Mouse (Mus musculus) ES-Bruce4 (cell line): ENCODE measurements around the gene Zbtb16. TPM values are rescaled to one million over a fixed set of nuclear protein-coding genes. Genes with fewer than 3 reads are reported as not detected.

Experiments used
- H3K27ac ChIP-seq: 2 replicates; pipeline ENCODE4 v1.5.1; 2012; ENCODE audit warnings: low read length, inconsistent platforms; ENCODE audit not compliant: insufficient read depth
- H3K27me3 ChIP-seq: 2 replicates; pipeline ENCODE4 v1.6.1; 2012; ENCODE audit warnings: mild to moderate bottlenecking, low read length, inconsistent platforms; ENCODE audit not compliant: control insufficient read depth, poor library complexity, insufficient read depth, severe bottlenecking
- H3K36me3 ChIP-seq: 2 replicates; pipeline ENCODE4 v1.6.1; 2012; ENCODE audit warnings: inconsistent platforms, mild to moderate bottlenecking, low read length, moderate library complexity; ENCODE audit not compliant: control insufficient read depth, poor library complexity, insufficient read depth, severe bottlenecking
- H3K4me1 ChIP-seq: one replicate; pipeline ENCODE4 v1.8.1; 2011; ENCODE audit warnings: low read length; ENCODE audit not compliant: control insufficient read depth, insufficient read depth
- H3K4me3 ChIP-seq: 2 replicates; pipeline ENCODE4 v1.5.1; 2011; ENCODE audit warnings: low read depth, mild to moderate bottlenecking, low read length
- H3K9ac ChIP-seq: 2 replicates; pipeline ENCODE4 v1.6.1; 2012; ENCODE audit warnings: low read depth, mild to moderate bottlenecking, inconsistent platforms; ENCODE audit not compliant: poor library complexity, severe bottlenecking
- H3K9me3 ChIP-seq: replicated peaks from 2 replicates; pipeline ENCODE4 v1.6.1; 2012; ENCODE audit warnings: mild to moderate bottlenecking, low read length, inconsistent platforms; ENCODE audit not compliant: control insufficient read depth, poor library complexity, insufficient read depth, severe bottlenecking
- CTCF ChIP-seq: IDR thresholded peaks from one replicate; pipeline ENCODE4 v1.8.1; 2011; ENCODE audit warnings: low read depth, low read length
- EP300 ChIP-seq: IDR thresholded peaks from 2 replicates; pipeline ENCODE4 v1.6.1; 2011; ENCODE audit warnings: low read depth, low read length; ENCODE audit not compliant: insufficient read depth
- POLR2A ChIP-seq: IDR thresholded peaks from one replicate; pipeline ENCODE4 v1.8.1; 2011; ENCODE audit warnings: low read length; ENCODE audit not compliant: insufficient read depth
- polyA plus RNA-seq: library from polyadenylated mRNA; stranded (reverse); fragments of >200 nt; gene quantifications from 2 replicates; pipeline ENCODE4 v1.2.4, GENCODE M21; 2011; ENCODE audit warnings: low read depth; ENCODE audit not compliant: missing spikeins, insufficient read depth, insufficient read length

Zbtb16 gene
- polyA plus RNA-seq, 1 experiment, result 0.49 TPM

DNA sequence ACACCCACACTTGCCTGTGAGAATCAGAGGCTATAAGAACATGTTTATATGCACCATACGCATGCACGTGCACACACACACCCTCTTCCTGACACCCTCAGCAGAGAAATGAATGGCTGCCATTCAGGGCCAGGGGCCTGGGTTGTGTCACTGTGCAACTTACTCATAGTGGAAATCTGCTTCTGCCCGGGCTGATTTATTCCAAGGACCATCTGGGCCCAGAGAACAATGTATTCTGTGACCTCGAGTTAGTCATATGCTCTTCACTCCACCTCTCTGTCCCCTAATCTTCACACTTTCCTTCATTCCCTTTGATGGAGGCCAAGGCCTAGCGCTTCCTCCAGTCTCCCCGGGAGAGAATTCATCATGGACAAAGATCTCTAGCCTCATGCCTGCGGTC, 150.3 kb downstream of the Zbtb16 start:
- H3K9me3 ChIP-seq, result no peaks in the 10 kb centered on the region
- no peak overlapping the region for H3K27ac ChIP-seq
- H3K4me1 ChIP-seq, result no peaks in the 10 kb centered on the region
- no peak overlapping the region for H3K9ac ChIP-seq
- TF ChIP-seq EP300 (no peak), CTCF (no peak), POLR2A (no peak)
- H3K36me3 ChIP-seq, result no peaks in the 10 kb centered on the region
- H3K4me3 ChIP-seq, result no peak overlapping the region
- no peaks in the 10 kb centered on the region for H3K27me3 ChIP-seq

GRCm38 (mm10) chr9:48684144-48684543, 151.9 kb downstream of the Zbtb16 start:
- TF ChIP-seq EP300 (no peak), POLR2A (no peak), CTCF (no peak)
- Histone ChIP-seq H3K9ac (no peak overlapping the region), H3K4me1 (no peaks in the 10 kb centered on the region), H3K36me3 (no peaks in the 10 kb centered on the region), H3K9me3 (no peaks in the 10 kb centered on the region), H3K27ac (no peak overlapping the region), H3K27me3 (no peaks in the 10 kb centered on the region), H3K4me3 (no peak overlapping the region)

GRCm38 (mm10) chr9:48681193-48681592, 154.8 kb downstream of the Zbtb16 start:
- Histone ChIP-seq H3K27ac (no peak overlapping the region), H3K27me3 (no peaks in the 10 kb centered on the region), H3K4me1 (no peaks in the 10 kb centered on the region), H3K9me3 (no peaks in the 10 kb centered on the region), H3K4me3 (no peak overlapping the region), H3K36me3 (no peaks in the 10 kb centered on the region), H3K9ac (no peak overlapping the region)
- TF ChIP-seq CTCF, result no peak
- no peak for TF ChIP-seq EP300
- TF ChIP-seq POLR2A, result no peak

DNA sequence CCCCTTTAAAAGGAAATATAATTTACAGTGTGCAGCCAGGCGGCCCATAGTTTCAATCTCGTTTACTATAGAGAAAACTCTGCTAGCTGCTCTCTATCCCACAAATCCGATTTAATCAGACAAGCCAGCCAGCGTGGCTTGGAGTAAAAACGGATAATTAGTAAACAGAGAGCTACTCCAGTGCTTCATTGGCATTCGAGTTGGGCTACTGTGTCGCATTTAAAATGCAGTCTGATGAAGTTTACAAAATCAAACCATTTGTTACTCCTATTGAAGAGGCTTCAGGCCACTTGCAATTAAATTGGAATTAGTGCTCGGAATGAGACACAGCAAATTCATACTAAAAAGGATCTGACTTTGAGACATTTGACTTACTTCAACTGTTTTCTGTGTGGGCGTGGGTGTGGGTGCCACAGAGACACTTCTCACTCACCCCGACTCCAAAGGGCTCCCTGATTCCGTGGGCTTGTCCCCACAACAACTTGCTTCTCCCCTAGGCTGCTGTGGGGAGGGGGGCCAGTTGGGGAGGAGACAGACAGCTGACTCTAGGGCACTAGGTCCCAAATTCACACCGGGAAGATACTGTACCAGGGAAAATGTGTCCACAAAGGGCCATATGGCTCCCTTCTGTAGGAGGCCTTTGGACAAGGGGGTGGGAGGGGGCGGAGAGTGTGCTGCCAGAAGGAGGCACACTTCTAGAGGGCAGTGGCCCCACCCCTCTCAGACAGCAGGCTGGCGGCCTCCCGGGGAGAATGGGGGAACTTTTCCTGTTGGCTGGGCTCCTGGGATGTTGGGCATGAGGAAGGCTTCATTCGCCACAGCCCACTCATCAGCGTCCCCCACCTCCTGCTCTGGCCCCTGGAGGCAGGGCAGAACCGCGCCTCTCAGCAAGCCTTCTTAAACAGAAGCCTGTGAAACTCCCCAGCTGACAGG, 157.3 kb downstream of the Zbtb16 start:
- no peaks in the 10 kb centered on the region for H3K4me1 ChIP-seq
- no peak overlapping the region for H3K9ac ChIP-seq
- H3K27me3 ChIP-seq, result no peaks in the 10 kb centered on the region
- TF ChIP-seq POLR2A (no peak), EP300 (no peak), CTCF (no peak)
- no peak overlapping the region for H3K27ac ChIP-seq
- H3K9me3 ChIP-seq, result no peaks in the 10 kb centered on the region
- no peaks in the 10 kb centered on the region for H3K36me3 ChIP-seq
- H3K4me3 ChIP-seq, result no peak overlapping the region

DNA sequence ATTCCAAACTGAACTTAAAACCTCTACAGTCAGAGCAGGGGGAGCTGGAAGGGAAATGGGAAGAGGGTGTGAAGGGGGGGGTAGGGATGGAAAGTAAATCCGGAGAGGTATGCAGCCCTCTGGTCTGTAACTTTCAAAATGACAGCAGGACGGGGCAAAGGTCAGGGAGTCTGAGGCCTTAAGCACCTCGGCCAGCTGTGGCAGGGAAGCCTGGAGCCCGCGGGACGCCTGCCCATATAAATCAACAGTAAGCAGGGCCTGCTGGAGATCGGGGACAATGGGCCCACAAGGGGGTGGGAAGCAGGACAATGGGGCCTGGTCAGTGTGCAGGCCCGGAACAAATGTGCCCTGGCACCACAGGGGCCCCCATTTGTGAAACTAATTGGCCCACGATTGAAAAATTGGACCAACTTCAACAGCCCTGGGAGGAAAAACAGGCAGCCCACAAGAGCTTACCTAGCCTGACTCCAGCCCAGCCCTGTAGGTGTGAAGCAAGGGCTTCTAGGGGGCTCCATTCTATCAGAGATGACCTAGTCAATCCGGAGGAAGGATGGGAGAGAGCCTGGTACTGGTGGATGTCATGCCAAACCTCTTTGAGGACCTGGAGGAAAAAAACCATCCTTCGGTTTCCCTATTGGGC, 160.8 kb downstream of the Zbtb16 start:
- Histone ChIP-seq H3K4me1 (no peaks in the 10 kb centered on the region), H3K36me3 (no peaks in the 10 kb centered on the region), H3K4me3 (no peak overlapping the region), H3K9ac (no peak overlapping the region), H3K27ac (no peak overlapping the region), H3K27me3 (no peaks in the 10 kb centered on the region), H3K9me3 (no peaks in the 10 kb centered on the region)
- TF ChIP-seq CTCF (no peak), EP300 (no peak), POLR2A (no peak)

GRCm38 (mm10) chr9:48674359-48675015, 161.5 kb downstream of the Zbtb16 start:
- Histone ChIP-seq H3K4me1 (no peaks in the 10 kb centered on the region), H3K36me3 (no peaks in the 10 kb centered on the region), H3K4me3 (no peak overlapping the region), H3K9me3 (no peaks in the 10 kb centered on the region), H3K27ac (no peak overlapping the region), H3K9ac (no peak overlapping the region), H3K27me3 (no peaks in the 10 kb centered on the region)
- TF ChIP-seq POLR2A, result no peak
- no peak for TF ChIP-seq CTCF
- no peak for TF ChIP-seq EP300
